Mouse (Mus musculus): ENCODE data around the gene Adh7.

DNA sequence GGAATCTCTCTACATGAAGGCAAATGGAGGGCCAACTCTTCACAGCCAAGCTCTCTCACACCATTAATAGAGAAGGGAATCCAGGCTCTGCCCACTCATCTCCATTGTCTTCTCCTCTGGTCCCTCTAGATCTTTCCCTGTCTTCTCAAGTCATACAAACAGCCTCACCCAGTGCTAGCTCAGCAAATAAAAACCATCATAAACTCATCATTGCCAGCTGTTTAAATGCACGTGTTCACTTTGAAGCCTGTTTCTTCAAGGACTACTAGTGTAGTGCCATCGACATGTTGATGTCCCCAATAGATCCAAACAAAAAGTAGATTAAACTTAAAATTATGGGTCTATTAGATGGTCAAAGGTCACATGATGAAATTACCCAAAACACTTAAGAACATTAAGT is 53.7 kb downstream of the Adh7 start:
- TF ChIP-seq UBTF (IDR thresholded peaks at IDR 0.05; ENCODE audit: low read depth, low read length) (no peak), POLR2A (IDR thresholded peaks at IDR 0.05; ENCODE audit: low read depth, low read length) (no peak), EP300 (IDR thresholded peaks at IDR 0.05; ENCODE audit: low read length) (no peak), ZMIZ1 (IDR thresholded peaks at IDR 0.05; ENCODE audit: low read depth, low read length) (no peak), CTCF (conservative IDR thresholded peaks at IDR 0.05 in 1 of 2, IDR thresholded peaks at IDR 0.05 in 1 of 2; ENCODE audit: low read depth in 2 of 2, low read length in 2 of 2) (no peak), USF1 (IDR thresholded peaks at IDR 0.05; ENCODE audit: low read depth, low read length) (no peak), ZKSCAN1 (IDR thresholded peaks at IDR 0.05; ENCODE audit: borderline replicate concordance, low read depth, low read length) (no peak), MEF2A (IDR thresholded peaks at IDR 0.05; ENCODE audit: borderline replicate concordance, low read depth, low read length) (no peak), SMC3 (IDR thresholded peaks at IDR 0.05; ENCODE audit: low read depth, low read length) (no peak), ELF1 (IDR thresholded peaks at IDR 0.05; ENCODE audit: low read depth, low read length) (no peak), KAT2A (IDR thresholded peaks at IDR 0.05; ENCODE audit: insufficient replicate concordance, low read length) (no peak)
